Mouse (Mus musculus) bone marrow, adult 2 months (tissue): ENCODE results near the gene Zfp704.

Experiments
- CTCF ChIP-seq: fragments of 200-500 bp; IDR thresholded peaks from 2 replicates; pipeline ENCODE4 v1.5.1; 2011; ENCODE audit warnings: low read length, control low read depth; ENCODE audit not compliant: control insufficient read depth, insufficient read depth
- POLR2A ChIP-seq: fragments of 200-500 bp; IDR thresholded peaks from 2 replicates; pipeline ENCODE4 v1.6.1; 2011; ENCODE audit warnings: low read depth, mild to moderate bottlenecking, control low read depth, low read length, borderline replicate concordance; ENCODE audit not compliant: control insufficient read depth

GRCm38 (mm10) chr3:9603866-9604265, 6.0 kb downstream of the Zfp704 start:
- no peak for TF ChIP-seq POLR2A
- no peak for TF ChIP-seq CTCF
